Mouse (Mus musculus): ENCODE data around the gene Abi1.
"Not testable (repeated sequence)": the region's sequence is repeated elsewhere in the genome, so short reads cannot be mapped to it uniquely, and the experiment has no call there.

Abi1 gene

GRCm38 (mm10) chr2:23030631-23031030 is 9.4 kb downstream of the Abi1 start:
- DNase-seq (ENCODE audit: low spot score in 2 of 2): no peak

DNA sequence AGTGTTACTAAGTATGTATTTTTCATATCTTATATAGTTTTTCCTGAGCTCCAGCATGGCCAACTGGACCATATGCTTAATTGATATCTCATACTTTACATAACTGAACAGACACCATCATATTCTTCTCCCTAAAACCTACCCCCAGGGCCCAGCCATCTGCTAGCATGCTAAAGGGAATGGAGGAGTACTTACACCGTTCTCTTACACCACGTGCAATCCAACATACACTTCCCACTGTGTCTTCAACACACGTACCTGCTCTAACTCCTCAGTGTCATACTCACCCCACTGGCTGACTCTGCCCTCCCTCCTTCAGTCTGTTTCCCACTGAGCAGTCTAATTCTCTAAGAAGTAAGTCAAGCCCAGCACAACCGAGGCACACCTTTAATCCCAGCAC is 11.2 kb downstream of the Abi1 start:
- no peak for DNase-seq (ENCODE audit: low spot score in 2 of 2)

- no peak for DNase-seq (ENCODE audit: low spot score in 2 of 2)
Measured at GRCm38 (mm10) chr2:23026379-23026778, 13.7 kb downstream of the Abi1 start.

DNA sequence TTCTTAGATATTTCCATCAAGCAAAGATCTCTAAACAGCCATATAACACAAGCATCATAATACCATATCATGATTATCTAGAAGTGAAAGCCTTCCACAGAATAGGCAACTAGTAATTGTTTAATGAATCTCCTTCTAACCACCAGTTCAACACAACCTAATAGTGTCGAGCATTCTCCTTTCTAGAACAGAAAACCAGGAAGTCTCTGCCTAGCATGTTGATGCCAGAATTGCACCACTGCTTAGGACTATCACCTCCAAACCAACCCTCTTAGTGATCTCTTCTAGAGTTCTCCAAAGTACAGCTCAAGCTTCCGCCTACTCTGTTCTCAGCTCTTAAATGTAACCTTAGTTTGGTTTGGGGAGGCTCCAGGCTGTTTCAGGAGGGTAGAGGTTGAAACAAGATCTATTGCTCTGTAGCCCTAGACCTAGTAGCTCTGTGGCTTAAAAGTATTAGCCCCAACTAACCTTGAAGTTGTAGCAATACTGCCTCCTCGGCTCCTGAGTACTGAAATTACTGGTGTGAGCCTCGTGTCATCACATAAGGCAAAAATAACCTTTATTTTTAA is 16.2 kb downstream of the Abi1 start:
- DNase-seq (ENCODE audit: low spot score in 2 of 2): no peak

DNA sequence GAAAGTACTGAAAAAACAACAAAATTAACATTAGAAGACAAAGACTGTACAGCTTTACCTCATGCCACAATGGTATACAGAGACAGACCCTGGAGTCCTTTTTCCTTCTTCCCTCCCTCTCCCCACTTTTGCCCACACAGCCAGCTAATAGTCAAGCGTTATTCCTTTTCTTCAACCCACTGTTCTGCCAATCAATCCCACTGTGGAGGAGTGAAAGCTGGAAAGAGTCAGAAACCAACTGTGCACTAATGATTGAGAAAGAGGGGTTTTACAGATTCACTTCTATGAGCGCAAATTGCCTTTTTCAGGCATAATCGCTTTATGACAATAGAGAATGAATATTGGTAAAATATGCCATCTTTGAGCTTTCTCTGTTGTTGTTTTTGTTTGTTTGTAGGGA is 17.0 kb downstream of the Abi1 start:
- DNase-seq (ENCODE audit: low spot score in 2 of 2): no peak

DNA sequence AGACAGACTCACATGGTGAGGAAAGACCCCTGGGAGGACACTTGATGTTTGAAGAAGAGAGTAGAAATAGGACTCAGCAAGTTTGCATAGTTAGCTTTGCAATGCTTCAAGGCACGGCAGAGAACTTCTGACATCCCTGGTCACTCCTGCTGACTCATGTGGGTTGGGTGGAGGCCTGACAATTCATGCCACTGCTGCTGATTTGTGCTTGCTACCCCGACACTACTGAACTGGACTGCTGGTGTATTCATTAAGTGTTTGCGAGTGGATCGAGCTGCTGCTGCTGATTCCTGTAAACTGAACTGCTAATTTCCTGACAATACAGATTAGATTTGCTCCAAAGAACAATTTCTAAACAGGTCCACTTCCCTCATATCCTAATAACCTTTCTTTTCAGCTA is 18.3 kb downstream of the Abi1 start:
- no peak for DNase-seq (ENCODE audit: low spot score in 2 of 2)

DNA sequence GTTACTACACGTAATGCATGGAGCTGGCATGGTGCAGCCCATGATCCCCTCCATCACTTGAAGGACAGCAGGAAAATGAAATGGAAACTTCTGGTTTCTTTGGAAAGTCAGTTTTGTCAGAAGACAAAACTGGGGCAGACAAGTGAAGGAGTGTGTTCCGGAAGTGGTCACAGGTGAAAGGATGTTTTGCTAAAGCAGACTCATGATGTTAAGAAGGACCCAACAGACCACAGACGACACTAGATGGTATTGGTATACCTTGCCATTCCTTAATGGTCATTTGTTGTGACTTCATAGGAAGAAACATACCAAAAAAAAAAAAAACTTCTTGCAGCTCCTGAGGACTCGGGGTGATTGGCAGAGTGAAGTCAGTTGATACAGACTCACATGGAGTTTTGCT is 18.7 kb downstream of the Abi1 start:
- no peak for DNase-seq (ENCODE audit: low spot score in 2 of 2)

- no peak for DNase-seq (ENCODE audit: low spot score in 2 of 2)
Measured at GRCm38 (mm10) chr2:23019170-23019569, 20.9 kb downstream of the Abi1 start.

GRCm38 (mm10) chr2:23016121-23016520 is 23.9 kb downstream of the Abi1 start:
- DNase-seq (ENCODE audit: low spot score in 2 of 2): no peak

GRCm38 (mm10) chr2:23015335-23015734 is 24.7 kb downstream of the Abi1 start:
- DNase-seq (ENCODE audit: low spot score in 2 of 2): no peak

DNA sequence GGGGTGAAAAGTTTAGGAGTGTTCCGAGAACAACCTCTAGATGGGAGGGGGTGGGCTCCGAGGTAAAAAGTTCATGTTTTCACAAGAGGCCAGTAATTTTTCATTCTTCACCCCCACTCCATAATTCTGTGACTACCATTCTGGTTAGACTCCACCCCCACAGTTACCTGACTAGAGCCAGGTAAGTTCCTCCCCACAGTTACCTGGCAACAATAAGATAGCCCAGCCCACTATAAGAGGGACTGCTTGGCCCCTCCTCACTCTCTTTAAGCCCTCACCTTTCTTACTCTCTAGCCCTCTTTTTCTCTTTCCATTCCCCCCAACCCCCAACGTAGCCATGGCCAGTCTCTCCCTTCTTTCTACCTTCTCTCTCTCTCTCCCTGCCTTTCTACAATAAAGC is 25.1 kb downstream of the Abi1 start:
- not testable (repeated sequence) for DNase-seq (ENCODE audit: low spot score in 2 of 2)

- DNase-seq (ENCODE audit: low spot score in 2 of 2): no peak
Measured at GRCm38 (mm10) chr2:23008256-23008655, 31.8 kb downstream of the Abi1 start.

DNA sequence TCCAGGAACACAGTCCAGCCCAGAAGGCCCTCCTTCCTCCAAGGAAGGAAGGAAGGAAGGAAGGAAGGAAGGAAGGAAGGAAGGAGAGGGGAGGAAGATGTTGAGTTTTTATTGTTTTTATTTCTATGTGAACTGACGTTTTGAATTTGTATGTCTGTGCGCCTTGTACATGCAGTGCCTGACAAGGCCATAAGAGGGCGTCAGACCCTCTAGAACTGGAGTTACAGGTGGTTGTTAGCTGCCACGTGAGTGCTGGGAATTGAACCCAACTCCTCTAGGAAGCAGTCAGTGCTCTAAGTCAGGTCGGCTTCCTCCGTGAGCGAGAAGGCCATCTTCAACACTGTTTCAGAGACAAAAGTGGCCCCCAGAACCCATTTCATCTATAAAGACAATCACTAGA is 32.5 kb downstream of the Abi1 start:
- DNase-seq (ENCODE audit: low spot score in 2 of 2): no peak

DNA sequence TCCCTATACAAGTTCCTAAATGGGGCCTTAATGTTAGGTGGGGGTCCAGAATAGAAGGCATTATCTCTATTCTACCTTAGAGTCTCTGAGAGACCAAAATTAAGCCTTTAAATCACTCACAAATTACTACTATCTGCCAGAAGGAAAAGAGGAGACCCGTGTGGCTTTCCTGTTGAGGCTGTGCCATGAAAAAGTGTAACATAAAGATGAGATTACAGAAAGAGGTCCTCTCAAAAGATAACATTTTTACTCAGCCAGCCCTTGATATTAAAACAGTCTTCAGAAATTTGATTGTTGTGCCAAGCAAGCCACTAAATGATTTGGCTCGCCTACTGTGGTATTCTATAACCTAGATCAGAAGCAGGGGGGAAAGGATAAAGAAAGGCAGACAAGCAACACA is 32.9 kb downstream of the Abi1 start:
- DNase-seq (ENCODE audit: low spot score in 2 of 2): no peak

- DNase-seq (ENCODE audit: low spot score in 2 of 2): no peak
Measured at GRCm38 (mm10) chr2:23006219-23006618, 33.8 kb downstream of the Abi1 start.

DNA sequence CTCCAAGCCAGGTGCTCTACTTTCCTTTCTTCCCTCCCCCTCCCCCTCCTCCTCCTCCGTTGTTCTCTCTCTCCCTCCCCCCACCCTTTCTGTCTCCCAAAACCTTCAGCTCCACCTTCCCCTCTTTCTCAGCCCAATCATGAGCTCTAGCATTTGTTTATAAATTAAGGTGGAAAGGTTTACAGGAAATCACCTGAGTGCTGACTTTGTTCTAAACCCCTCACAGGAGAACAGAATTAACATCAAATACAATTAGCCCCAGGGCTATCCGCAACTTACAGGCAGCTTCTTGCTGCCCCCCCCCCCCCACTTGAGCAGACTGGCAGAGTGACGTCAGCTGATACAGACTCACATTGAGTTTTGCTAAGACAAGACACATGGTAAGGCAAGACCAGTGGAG is 37.4 kb downstream of the Abi1 start:
- DNase-seq (ENCODE audit: low spot score in 2 of 2): no peak

DNA sequence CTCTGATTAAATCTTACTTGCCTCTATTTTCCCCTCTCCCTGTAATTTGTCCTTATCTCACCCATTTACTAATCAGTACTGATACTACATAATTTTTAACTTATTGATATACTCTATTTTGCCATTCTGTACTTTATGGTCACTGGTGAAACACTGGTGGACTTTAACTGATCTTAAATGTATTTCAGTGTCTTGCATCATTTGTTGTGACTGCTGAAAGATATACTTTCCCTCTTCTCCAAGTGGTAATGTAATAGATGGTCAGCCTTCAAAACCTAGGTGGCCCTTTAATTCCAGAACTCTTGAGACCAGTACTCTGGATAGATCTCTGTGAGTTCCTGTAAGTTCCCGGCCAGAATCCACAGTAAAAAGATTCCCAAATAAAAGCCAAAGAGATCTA is 40.4 kb downstream of the Abi1 start:
- no peak for DNase-seq (ENCODE audit: low spot score in 2 of 2)

DNA sequence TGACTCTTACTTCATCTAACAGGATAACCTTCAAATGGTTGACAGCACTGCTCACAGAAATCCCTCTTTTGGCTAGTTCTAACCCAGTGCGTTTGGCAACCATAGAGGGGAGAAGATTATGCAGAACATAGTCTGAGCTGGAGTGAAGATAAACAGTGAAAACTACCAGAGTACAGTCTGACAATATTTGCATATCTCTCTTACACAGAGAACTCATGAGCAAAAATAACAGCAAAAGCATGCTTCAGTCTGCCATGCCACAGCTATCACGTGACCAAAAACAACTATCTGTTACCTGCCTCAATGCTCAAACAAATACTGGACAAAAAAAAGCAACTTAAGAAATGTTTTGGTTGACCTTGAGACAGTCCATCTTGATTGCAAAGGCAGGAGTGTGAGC is 41.2 kb downstream of the Abi1 start:
- no peak for DNase-seq (ENCODE audit: low spot score in 2 of 2)

GRCm38 (mm10) chr2:22998015-22998414 is 42.0 kb downstream of the Abi1 start:
- DNase-seq (ENCODE audit: low spot score in 2 of 2): no peak

GRCm38 (mm10) chr2:22996071-22996470 is 44.0 kb downstream of the Abi1 start:
- DNase-seq (ENCODE audit: low spot score in 2 of 2): no peak

DNA sequence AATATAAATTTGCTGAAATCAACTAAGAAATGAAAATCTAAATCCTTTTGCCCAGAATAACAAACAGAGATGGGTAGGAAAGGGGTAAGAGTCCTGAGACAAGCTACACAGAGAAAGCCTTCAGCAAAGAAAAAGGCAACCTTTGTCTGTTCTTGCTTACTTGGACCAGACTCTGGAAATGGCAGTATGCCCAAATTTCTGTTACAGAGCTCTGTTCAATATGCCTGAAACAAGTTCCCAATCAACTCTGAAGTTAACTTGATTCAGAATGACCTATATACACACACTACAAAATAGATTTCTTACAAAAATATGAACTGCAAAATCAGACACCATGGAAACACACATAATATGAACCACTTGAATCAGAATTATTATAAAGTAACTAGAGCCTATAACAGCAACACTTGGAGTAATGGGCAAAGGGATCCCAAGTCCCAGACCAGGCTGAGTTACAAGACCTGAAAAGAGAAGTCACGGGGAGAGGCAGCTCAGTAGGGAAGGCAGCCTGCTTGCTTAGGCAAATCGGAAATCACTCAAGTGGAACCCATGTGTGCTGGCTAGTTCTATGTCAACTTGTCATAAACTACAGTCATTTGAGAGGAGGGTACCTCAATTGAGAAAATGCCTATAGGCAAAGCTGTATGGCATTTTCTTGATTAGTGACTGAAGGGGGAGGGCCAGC is 53.9 kb downstream of the Abi1 start:
- DNase-seq (ENCODE audit: low spot score in 2 of 2): peak in 1 of 2 experiments; percentile 13

DNA sequence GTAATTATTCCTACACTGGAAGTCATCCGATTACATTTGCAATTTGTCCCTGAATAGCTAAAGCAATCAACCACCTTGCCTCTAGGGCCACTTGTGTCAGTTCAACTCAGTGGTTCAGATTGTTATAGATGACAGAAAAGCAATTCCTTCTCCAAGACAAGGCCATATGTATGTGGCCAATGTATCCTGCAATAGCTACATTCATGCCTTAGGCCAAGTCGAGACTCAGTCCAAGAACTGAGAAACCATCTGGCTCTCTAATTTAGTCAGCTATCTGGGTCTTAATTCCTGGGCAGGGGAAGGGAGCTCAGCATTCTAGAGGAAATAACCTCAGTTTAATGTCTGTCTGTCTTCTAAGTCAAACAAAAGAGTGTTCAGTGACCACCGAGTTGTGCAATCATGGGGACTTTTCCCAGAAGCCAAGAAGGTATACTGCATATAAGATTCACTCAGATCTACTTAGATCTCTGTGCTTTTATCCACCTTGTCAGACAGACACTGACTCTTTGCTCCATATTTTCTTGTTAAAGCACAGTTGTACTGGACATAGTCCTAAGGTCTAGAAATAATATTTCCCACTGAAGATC is 62.6 kb downstream of the Abi1 start:
- no peak for DNase-seq (ENCODE audit: low spot score in 2 of 2)

GRCm38 (mm10) chr2:22962970-22963369 is 77.1 kb downstream of the Abi1 start:
- no peak for DNase-seq (ENCODE audit: low spot score in 2 of 2)

DNA sequence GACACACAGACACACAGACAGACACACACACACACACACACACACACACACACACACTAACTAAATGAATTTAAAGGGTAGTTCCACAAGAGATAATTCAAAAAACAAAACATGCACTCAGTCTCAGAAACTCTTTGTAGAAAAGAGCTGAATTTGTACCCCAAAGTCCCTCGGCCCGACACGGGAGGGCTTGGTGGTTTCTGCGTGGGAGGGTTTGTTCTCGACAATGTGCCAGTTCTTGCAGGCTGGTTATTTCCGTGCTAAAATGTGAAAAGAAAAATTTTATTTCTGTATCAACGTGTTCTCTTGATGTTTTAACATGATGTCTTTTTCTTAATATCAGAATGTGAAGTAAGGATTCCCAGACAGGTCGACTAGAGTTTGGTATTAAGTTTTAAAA is 77.8 kb downstream of the Abi1 start:
- no peak for DNase-seq (ENCODE audit: low spot score in 2 of 2)

All from frontal cortex, postnatal 10 days (tissue).